Mouse (Mus musculus): ENCODE data around the gene Snrpa.

Snrpa gene

GRCm38 (mm10) chr7:27166614-27167474 lies 29.2 kb downstream of the Snrpa start, which contains the start of gene Egln2:
TSS of gene Egln2 (minus strand) at chr7:27166802.
- peak; percentile 98 for DNase-seq (ENCODE audit: low read depth, low spot score)

- DNase-seq (ENCODE audit: low read depth, low spot score), result peak; percentile 84
Measured at GRCm38 (mm10) chr7:27166229-27166613, 29.9 kb downstream of the Snrpa start.

GRCm38 (mm10) chr7:27165696-27166095 lies 30.4 kb downstream of the Snrpa start:
- no peak for DNase-seq (ENCODE audit: low read depth, low spot score)

GRCm38 (mm10) chr7:27165007-27165655 lies 30.9 kb downstream of the Snrpa start:
- DNase-seq (ENCODE audit: low read depth, low spot score), result peak; percentile 69

GRCm38 (mm10) chr7:27164112-27164947 lies 31.7 kb downstream of the Snrpa start:
- peak; percentile 69 for DNase-seq (ENCODE audit: low read depth, low spot score)

GRCm38 (mm10) chr7:27163450-27163805 lies 32.6 kb downstream of the Snrpa start:
- no peak for DNase-seq (ENCODE audit: low read depth, low spot score)

GRCm38 (mm10) chr7:27162780-27163449 lies 33.2 kb downstream of the Snrpa start:
- DNase-seq (ENCODE audit: low read depth, low spot score), result no peak

GRCm38 (mm10) chr7:27161744-27162143 lies 34.3 kb downstream of the Snrpa start:
- DNase-seq (ENCODE audit: low read depth, low spot score), result peak; percentile 45

GRCm38 (mm10) chr7:27160921-27161320 lies 35.1 kb downstream of the Snrpa start:
- DNase-seq (ENCODE audit: low read depth, low spot score), result no peak

GRCm38 (mm10) chr7:27159882-27160281 lies 36.2 kb downstream of the Snrpa start:
- DNase-seq (ENCODE audit: low read depth, low spot score), result peak; percentile 96

- no peak for DNase-seq (ENCODE audit: low read depth, low spot score)
Measured at GRCm38 (mm10) chr7:27159256-27159655, 36.8 kb downstream of the Snrpa start.

GRCm38 (mm10) chr7:27158171-27158570 lies 37.9 kb downstream of the Snrpa start:
- DNase-seq (ENCODE audit: low read depth, low spot score), result no peak

- DNase-seq (ENCODE audit: low read depth, low spot score), result peak; percentile 84
Measured at GRCm38 (mm10) chr7:27156005-27156404, 40.1 kb downstream of the Snrpa start.

GRCm38 (mm10) chr7:27153205-27153764 lies 42.8 kb downstream of the Snrpa start, which contains the start of gene Cyp2t4:
TSS of gene Cyp2t4 (plus strand) at chr7:27153714.
- peak; percentile 36 for DNase-seq (ENCODE audit: low read depth, low spot score)
